In the genomic region with DNA sequence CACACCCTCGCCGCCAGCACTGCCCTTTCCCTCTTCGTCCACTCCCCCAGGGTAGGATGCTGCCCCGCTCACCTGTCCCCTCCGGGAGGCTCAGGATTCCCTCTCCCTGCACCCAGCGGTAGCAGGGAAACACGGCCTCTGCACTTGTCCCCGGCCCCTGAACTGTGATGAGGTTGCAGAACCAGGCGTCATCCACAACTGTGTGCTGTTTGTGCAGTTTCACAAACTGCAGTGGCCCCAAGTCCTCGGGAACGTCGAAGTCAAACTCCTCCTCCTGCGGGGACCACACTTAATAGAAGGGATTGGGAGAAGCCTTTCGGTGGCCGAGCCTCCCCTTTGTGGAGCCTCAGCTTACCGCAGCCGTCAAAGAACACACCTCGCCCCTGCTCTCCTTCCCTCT, we compare ENCODE assay signal across 9 mouse cellular contexts. TPM values are rescaled to one million over a fixed set of nuclear protein-coding genes. Genes with fewer than 3 reads are reported as not detected.
DNase-seq lines count a peak whose midpoint lies in the region; ATAC-seq and TF ChIP-seq lines count a peak whose summit lies in the region.
"Had no signal": no experiment of that assay in that cellular context is flagged by ENCODE, and none has a peak within 500 bp of the region (broad histone marks: within the 10 kb centered on the region; RNA-seq: fewer than 3 reads in every experiment).

No protein-coding gene starts in this region.

- H3K4me3 ChIP-seq in kidney, embryonic 15.5 days (replicated peaks): peak overlapping the region; percentile 41
- H3K4me3 ChIP-seq in embryonic facial prominence, embryonic 13.5 days: peak overlapping the region; percentile 36
- peak overlapping the region; percentile 27 for H3K4me3 ChIP-seq in intestine, postnatal 0 days (ENCODE audit: low read depth, low read length)

- H3K9me3 ChIP-seq in kidney, embryonic 15.5 days (replicated peaks): no peaks in the 10 kb centered on the region
- H3K9me3 ChIP-seq in embryonic facial prominence, embryonic 13.5 days: no peaks in the 10 kb centered on the region
- H3K9me3 ChIP-seq in intestine, postnatal 0 days (ENCODE audit: control insufficient read depth): no peaks in the 10 kb centered on the region

- peak overlapping the region; percentile 67 for H3K4me2 ChIP-seq in kidney, embryonic 15.5 days
- H3K4me2 ChIP-seq in embryonic facial prominence, embryonic 13.5 days: peak overlapping the region; percentile 59
- H3K4me2 ChIP-seq in intestine, postnatal 0 days (replicated peaks; ENCODE audit: low read depth): peak overlapping the region; percentile 55

- no peak for ATAC-seq in kidney, embryonic 15.5 days (replicated peaks; ENCODE audit: low FRiP score)
- no peak for ATAC-seq in embryonic facial prominence, embryonic 13.5 days (ENCODE audit: insufficient number of reproducible peaks, insufficient read depth, low FRiP score, low TSS enrichment, low read depth)
- no peak for ATAC-seq in intestine, postnatal 0 days
- ATAC-seq: Patski had no signal

- H3K27ac ChIP-seq in kidney, embryonic 15.5 days: no peak overlapping the region
- no peak overlapping the region for H3K27ac ChIP-seq in embryonic facial prominence, embryonic 13.5 days
- H3K27ac ChIP-seq in intestine, postnatal 0 days (ENCODE audit: low read depth, low read length): no peak overlapping the region

- H3K36me3 ChIP-seq in kidney, embryonic 15.5 days: no peaks in the 10 kb centered on the region
- H3K36me3 ChIP-seq in embryonic facial prominence, embryonic 13.5 days: no peaks in the 10 kb centered on the region
- no peaks in the 10 kb centered on the region for H3K36me3 ChIP-seq in intestine, postnatal 0 days (ENCODE audit: control insufficient read depth, insufficient read depth)

- H3K27me3 ChIP-seq in kidney, embryonic 15.5 days: peaks cover 62% of the 10 kb centered on the region
- peaks cover 71% of the 10 kb centered on the region for H3K27me3 ChIP-seq in embryonic facial prominence, embryonic 13.5 days
- peaks cover 32% of the 10 kb centered on the region for H3K27me3 ChIP-seq in intestine, postnatal 0 days (replicated peaks; ENCODE audit: control insufficient read depth, insufficient read depth, low read length)

- TF ChIP-seq CTCF in intestine, postnatal 0 days (IDR thresholded peaks at IDR 0.05; ENCODE audit: low read depth): no peak

- H3K9ac ChIP-seq in kidney, embryonic 15.5 days: peak overlapping the region; percentile 25; the same call in 1 of the 2 replicates
- H3K9ac ChIP-seq in embryonic facial prominence, embryonic 13.5 days: peak overlapping the region; percentile 54; the same call in 1 of the 2 replicates
- H3K9ac ChIP-seq in intestine, postnatal 0 days (ENCODE audit: low read depth, low read length): no peak overlapping the region

- no peak for DNase-seq in kidney, postnatal 25 days
- peak; percentile 26 for DNase-seq in neural tube, embryonic 10.5 days (ENCODE audit: extremely low spot score, low spot score)
- no peak for DNase-seq in frontal cortex, postnatal 25 days (ENCODE audit: low spot score in 2 of 2)
- DNase-seq in lung, postnatal 4 days: no peak
- DNase-seq in layer of hippocampus, adult 9-11 months: no peak

- 5% methylated on average over 18 of the region's 18 CpGs for WGBS in kidney, embryonic 15.5 days
- 3% methylated on average over 18 of the region's 18 CpGs for WGBS in embryonic facial prominence, embryonic 13.5 days
- WGBS in intestine, postnatal 0 days: 4% methylated on average over 18 of the region's 18 CpGs

- peaks cover 22% of the 10 kb centered on the region for H3K4me1 ChIP-seq in kidney, embryonic 15.5 days
- peaks cover 13% of the 10 kb centered on the region for H3K4me1 ChIP-seq in embryonic facial prominence, embryonic 13.5 days
- H3K4me1 ChIP-seq in intestine, postnatal 0 days (replicated peaks; ENCODE audit: control insufficient read depth, insufficient read depth, low read length): no peaks in the 10 kb centered on the region

RNA-seq across cellular contexts. Expression of a gene that starts 0.8 kb away (rescaled TPM):
- 5.5 and 6.2 TPM in 2 replicates for polyA plus RNA-seq in kidney, embryonic 15.5 days (2015; fragmentation: Nextera tagmentation; extraction: Ambion mirVana)
- polyA plus RNA-seq in embryonic facial prominence, embryonic 13.5 days (2015; fragmentation: Nextera tagmentation; extraction: Ambion mirVana): 6.7 and 7.6 TPM in 2 replicates
- polyA plus RNA-seq in intestine, postnatal 0 days (2015; fragmentation: Nextera tagmentation; extraction: Ambion mirVana): 0.68 and 0.71 TPM in 2 replicates

RNA-seq across cellular contexts. Expression of a gene that starts 14.7 kb away (rescaled TPM):
- 203 and 212 TPM in 2 replicates for polyA plus RNA-seq in kidney, embryonic 15.5 days (2015; fragmentation: Nextera tagmentation; extraction: Ambion mirVana)
- polyA plus RNA-seq in embryonic facial prominence, embryonic 13.5 days (2015; fragmentation: Nextera tagmentation; extraction: Ambion mirVana): 168 and 170 TPM in 2 replicates
- 628 and 645 TPM in 2 replicates for polyA plus RNA-seq in intestine, postnatal 0 days (2015; fragmentation: Nextera tagmentation; extraction: Ambion mirVana)

RNA-seq across cellular contexts. Expression of a gene that starts 14.7 kb away (rescaled TPM):
- polyA plus RNA-seq in kidney, embryonic 15.5 days (2015; fragmentation: Nextera tagmentation; extraction: Ambion mirVana): 10.4 and 13.0 TPM in 2 replicates
- polyA plus RNA-seq in embryonic facial prominence, embryonic 13.5 days (2015; fragmentation: Nextera tagmentation; extraction: Ambion mirVana): 11.7 and 13.9 TPM in 2 replicates
- polyA plus RNA-seq in intestine, postnatal 0 days (2015; fragmentation: Nextera tagmentation; extraction: Ambion mirVana): 11.2 and 11.3 TPM in 2 replicates

RNA-seq across cellular contexts. Expression of a gene that starts 16.6 kb away (rescaled TPM):
- 178 and 179 TPM in 2 replicates for polyA plus RNA-seq in kidney, embryonic 15.5 days (2015; fragmentation: Nextera tagmentation; extraction: Ambion mirVana)
- polyA plus RNA-seq in embryonic facial prominence, embryonic 13.5 days (2015; fragmentation: Nextera tagmentation; extraction: Ambion mirVana): 188 and 200 TPM in 2 replicates
- polyA plus RNA-seq in intestine, postnatal 0 days (2015; fragmentation: Nextera tagmentation; extraction: Ambion mirVana): 70.3 and 72.7 TPM in 2 replicates

RNA-seq across cellular contexts. Expression of a gene that starts 24.7 kb away (rescaled TPM):
- 26.9 and 28.4 TPM in 2 replicates for polyA plus RNA-seq in kidney, embryonic 15.5 days (2015; fragmentation: Nextera tagmentation; extraction: Ambion mirVana)
- 11.1 and 11.3 TPM in 2 replicates for polyA plus RNA-seq in embryonic facial prominence, embryonic 13.5 days (2015; fragmentation: Nextera tagmentation; extraction: Ambion mirVana)
- 3.6 and 4.4 TPM in 2 replicates for polyA plus RNA-seq in intestine, postnatal 0 days (2015; fragmentation: Nextera tagmentation; extraction: Ambion mirVana)
- polyA plus RNA-seq: Patski had no signal
